Mouse (Mus musculus): Measurements from ENCODE around the gene Gbp2b. TPM values are rescaled to one million over a fixed set of nuclear protein-coding genes. Genes with fewer than 3 reads are reported as not detected.

Gbp2b gene
- total RNA-seq (2014; rRNA removed; ENCODE audit: low replicate concordance), result not detected in 2 replicates
- not detected in 2 replicates for polyA plus RNA-seq (2015; fragmentation: Nextera tagmentation; extraction: Ambion mirVana)

DNA sequence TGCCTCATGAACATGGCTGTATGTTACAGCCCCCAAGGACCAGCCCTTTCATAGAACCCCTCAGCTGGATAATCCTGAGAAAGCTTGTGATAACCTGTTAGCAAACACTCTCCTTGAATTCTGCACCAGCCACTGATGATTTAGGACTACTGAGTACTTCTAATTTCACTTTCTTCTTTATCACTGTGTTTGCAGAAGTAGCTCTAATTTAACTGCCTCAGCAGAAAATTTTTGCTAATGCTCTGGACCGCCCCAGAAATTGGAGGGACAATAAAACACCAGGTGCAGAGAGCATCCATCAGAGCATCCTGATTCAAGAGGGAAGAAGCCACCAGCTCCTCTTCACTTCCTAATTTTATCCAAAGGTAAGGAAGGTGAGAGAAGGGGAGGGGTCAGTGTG, at the start of gene Gbp2b:
Gene Gbp2b (plus strand): TSS at position 301 of the 400 bp plus-strand sequence.
- no peak within 1 kb of the TSS for H3K4me2 ChIP-seq (ENCODE audit: low read depth, low read length)
- no peaks in the 10 kb centered on the region for H3K9me3 ChIP-seq (replicated peaks; ENCODE audit: control insufficient read depth, low read length)
- H3K36me3 ChIP-seq (replicated peaks; ENCODE audit: control insufficient read depth, insufficient read depth, low read length), result no peaks in the 10 kb centered on the region
- WGBS, result 68% methylated on average over 1 of the region's 1 CpGs
- no peaks in the 10 kb centered on the region for H3K27me3 ChIP-seq (ENCODE audit: control insufficient read depth, insufficient read depth, low read length)
- DNase-seq (ENCODE audit: low spot score) (no peak), ATAC-seq (ENCODE audit: insufficient read depth, low read depth) (no peak)
- no peak within 1 kb of the TSS for H3K4me3 ChIP-seq (ENCODE audit: low read depth, low read length)
- TF ChIP-seq CTCF (IDR thresholded peaks at IDR 0.05; ENCODE audit: low read depth) (no peak), EP300 (IDR thresholded peaks at IDR 0.05; ENCODE audit: low read depth) (no peak)
- H3K27ac ChIP-seq (ENCODE audit: low read depth), result no peak within 1 kb of the TSS
- H3K9ac ChIP-seq (replicated peaks; ENCODE audit: low read depth, low read length), result no peak within 1 kb of the TSS
- H3K4me1 ChIP-seq (ENCODE audit: control insufficient read depth, insufficient read depth), result no peaks in the 10 kb centered on the region

DNA sequence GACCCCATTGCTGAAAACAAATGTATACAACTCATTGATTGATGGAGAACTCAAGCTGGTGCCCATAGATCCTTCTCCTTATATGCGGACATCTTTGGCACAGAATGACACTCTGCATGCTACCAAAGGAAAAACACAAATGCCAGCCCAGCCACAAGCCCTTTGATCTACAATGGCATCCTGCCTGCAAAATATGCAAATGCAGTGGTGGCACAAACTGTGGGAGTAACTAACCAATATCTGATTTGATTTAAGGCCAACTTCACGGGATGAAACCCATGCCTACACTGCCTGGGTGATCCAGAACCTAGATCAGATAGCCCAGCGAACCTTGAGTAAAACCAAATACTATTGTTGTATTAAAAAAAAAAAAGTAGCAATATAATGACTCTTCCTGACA, 48.0 kb upstream of the Gbp2b start:
- Histone ChIP-seq H3K9ac (replicated peaks; ENCODE audit: low read depth, low read length) (no peak overlapping the region), H3K36me3 (replicated peaks; ENCODE audit: control insufficient read depth, insufficient read depth, low read length) (0 out of 2 replicates have a peak, but pooled peaks cover 8% of the 10 kb centered on the region), H3K4me3 (ENCODE audit: low read depth, low read length) (no peak overlapping the region), H3K4me1 (ENCODE audit: control insufficient read depth, insufficient read depth) (no peaks in the 10 kb centered on the region), H3K27ac (ENCODE audit: low read depth) (no peak overlapping the region), H3K4me2 (ENCODE audit: low read depth, low read length) (no peak overlapping the region), H3K27me3 (ENCODE audit: control insufficient read depth, insufficient read depth, low read length) (no peaks in the 10 kb centered on the region), H3K9me3 (replicated peaks; ENCODE audit: control insufficient read depth, low read length) (no peaks in the 10 kb centered on the region)
- no peak for ATAC-seq (ENCODE audit: insufficient read depth, low read depth)
- DNase-seq (ENCODE audit: low spot score), result no peak
- TF ChIP-seq CTCF (IDR thresholded peaks at IDR 0.05; ENCODE audit: low read depth) (no peak), EP300 (IDR thresholded peaks at IDR 0.05; ENCODE audit: low read depth) (no peak)
- WGBS, result 69% methylated on average over 3 of the region's 3 CpGs

DNA sequence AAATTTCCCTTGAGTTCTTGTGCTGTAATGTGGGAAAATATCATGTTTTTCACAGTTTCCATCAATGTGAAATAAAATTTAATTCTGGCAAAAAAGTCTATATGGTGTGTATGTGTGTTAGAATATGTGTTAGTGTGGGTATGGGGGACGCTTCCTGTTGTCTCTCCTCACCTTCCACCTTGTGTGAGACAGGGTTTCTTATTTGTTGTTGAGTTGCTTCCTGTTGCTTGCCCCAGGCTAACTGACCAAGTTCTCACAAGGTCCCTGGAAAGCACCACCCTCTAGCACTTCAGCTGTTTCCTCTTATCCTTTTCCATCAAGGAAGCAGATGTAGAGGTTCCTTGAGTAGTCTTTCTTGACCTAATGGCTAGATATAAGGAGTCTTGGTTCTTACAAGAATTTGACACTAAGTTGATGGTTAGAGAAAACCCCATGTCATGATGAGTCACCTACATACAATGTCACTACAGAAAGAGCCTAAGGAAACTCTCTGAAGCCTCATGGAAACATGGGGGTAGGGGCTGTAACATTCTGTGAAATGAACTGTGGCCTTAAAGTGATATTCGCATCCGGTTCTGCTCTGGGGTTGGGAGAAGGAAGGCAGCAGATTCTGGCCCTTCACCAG, 44.5 kb upstream of the Gbp2b start:
- WGBS, result 86% methylated on average over 3 of the region's 3 CpGs
- TF ChIP-seq CTCF (IDR thresholded peaks at IDR 0.05; ENCODE audit: low read depth) (no peak), EP300 (IDR thresholded peaks at IDR 0.05; ENCODE audit: low read depth) (no peak)

DNA sequence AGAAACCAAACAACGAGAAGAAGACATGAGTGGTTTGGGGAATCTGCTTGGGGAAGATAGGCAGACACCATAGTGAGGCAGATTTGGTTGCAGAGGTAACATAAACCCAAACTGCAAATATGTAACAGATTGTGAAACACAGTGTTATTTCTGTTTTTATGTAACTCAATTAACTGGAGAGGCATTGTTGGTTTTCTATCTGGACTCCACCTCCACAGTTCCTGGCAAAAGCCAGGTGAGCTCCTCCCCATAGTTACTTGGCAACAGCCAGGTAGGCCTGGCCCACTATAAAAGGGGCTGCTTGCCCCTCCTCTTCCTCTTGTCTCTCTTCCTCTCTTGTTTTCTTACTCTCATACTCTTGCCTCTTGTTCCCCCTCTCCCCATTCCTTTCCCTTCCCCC, 40.0 kb upstream of the Gbp2b start:
- no peak for DNase-seq (ENCODE audit: low spot score)
- WGBS, result 53% methylated on average over 1 of the region's 1 CpGs
- no peaks in the 10 kb centered on the region for H3K9me3 ChIP-seq (replicated peaks; ENCODE audit: control insufficient read depth, low read length)
- no peaks in the 10 kb centered on the region for H3K4me1 ChIP-seq (ENCODE audit: control insufficient read depth, insufficient read depth)
- TF ChIP-seq CTCF (IDR thresholded peaks at IDR 0.05; ENCODE audit: low read depth), result no peak
- no peak for TF ChIP-seq EP300 (IDR thresholded peaks at IDR 0.05; ENCODE audit: low read depth)
- H3K27me3 ChIP-seq (ENCODE audit: control insufficient read depth, insufficient read depth, low read length), result no peaks in the 10 kb centered on the region
- H3K36me3 ChIP-seq (replicated peaks; ENCODE audit: control insufficient read depth, insufficient read depth, low read length), result no peaks in the 10 kb centered on the region
- H3K9ac ChIP-seq (replicated peaks; ENCODE audit: low read depth, low read length), result no peak overlapping the region
- ATAC-seq (ENCODE audit: insufficient read depth, low read depth), result no peak
- H3K4me2 ChIP-seq (ENCODE audit: low read depth, low read length), result no peak overlapping the region
- H3K27ac ChIP-seq (ENCODE audit: low read depth), result no peak overlapping the region
- no peak overlapping the region for H3K4me3 ChIP-seq (ENCODE audit: low read depth, low read length)

More for the DNA sequence above, 44.5 kb upstream of the Gbp2b start:
- Histone ChIP-seq H3K4me3 (ENCODE audit: low read depth, low read length) (no peak overlapping the region), H3K27me3 (ENCODE audit: control insufficient read depth, insufficient read depth, low read length) (no peaks in the 10 kb centered on the region), H3K9me3 (replicated peaks; ENCODE audit: control insufficient read depth, low read length) (no peaks in the 10 kb centered on the region), H3K9ac (replicated peaks; ENCODE audit: low read depth, low read length) (no peak overlapping the region), H3K4me1 (ENCODE audit: control insufficient read depth, insufficient read depth) (no peaks in the 10 kb centered on the region), H3K4me2 (ENCODE audit: low read depth, low read length) (no peak overlapping the region), H3K36me3 (replicated peaks; ENCODE audit: control insufficient read depth, insufficient read depth, low read length) (0 out of 2 replicates have a peak, but pooled peaks cover 3% of the 10 kb centered on the region), H3K27ac (ENCODE audit: low read depth) (no peak overlapping the region)
- ATAC-seq (ENCODE audit: insufficient read depth, low read depth) (no peak), DNase-seq (ENCODE audit: low spot score) (no peak)

DNA sequence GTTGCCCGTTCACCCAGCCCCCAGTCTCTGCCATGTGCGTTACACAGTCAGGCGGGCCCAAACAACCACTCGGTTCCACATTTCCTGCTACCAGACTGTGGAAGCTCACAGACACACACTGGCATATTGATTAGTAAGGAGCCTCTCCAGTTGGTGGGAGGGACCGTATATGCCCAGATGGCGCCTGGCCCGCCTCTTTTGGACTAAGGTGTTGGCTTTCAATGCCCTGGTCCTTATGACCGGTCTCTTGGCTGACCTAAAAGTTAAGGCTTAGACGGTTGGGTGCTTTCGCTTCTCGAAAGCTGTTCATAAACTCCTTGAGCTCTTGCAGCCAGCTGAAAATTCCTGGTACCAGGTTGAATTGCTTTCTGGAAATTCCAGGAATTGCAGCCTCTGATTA, 39.0 kb upstream of the Gbp2b start:
- H3K4me1 ChIP-seq (ENCODE audit: control insufficient read depth, insufficient read depth), result no peaks in the 10 kb centered on the region
- no peak overlapping the region for H3K4me3 ChIP-seq (ENCODE audit: low read depth, low read length)
- no peak overlapping the region for H3K27ac ChIP-seq (ENCODE audit: low read depth)
- no peaks in the 10 kb centered on the region for H3K9me3 ChIP-seq (replicated peaks; ENCODE audit: control insufficient read depth, low read length)
- ATAC-seq (ENCODE audit: insufficient read depth, low read depth) (no peak), DNase-seq (ENCODE audit: low spot score) (no peak)
- 84% methylated on average over 11 of the region's 11 CpGs for WGBS
- no peak overlapping the region for H3K9ac ChIP-seq (replicated peaks; ENCODE audit: low read depth, low read length)
- H3K4me2 ChIP-seq (ENCODE audit: low read depth, low read length), result no peak overlapping the region
- no peaks in the 10 kb centered on the region for H3K27me3 ChIP-seq (ENCODE audit: control insufficient read depth, insufficient read depth, low read length)
- TF ChIP-seq EP300 (IDR thresholded peaks at IDR 0.05; ENCODE audit: low read depth) (no peak), CTCF (IDR thresholded peaks at IDR 0.05; ENCODE audit: low read depth) (no peak)
- no peaks in the 10 kb centered on the region for H3K36me3 ChIP-seq (replicated peaks; ENCODE audit: control insufficient read depth, insufficient read depth, low read length)

Measured in heart, postnatal 0 days (tissue).